Mouse (Mus musculus) adrenal gland, adult 8-10 months (tissue): ENCODE measurements around the gene Olfr1061. TPM values are rescaled to one million over a fixed set of nuclear protein-coding genes. Genes with fewer than 3 reads are reported as not detected.
"Not testable (repeated sequence)": the region's sequence is repeated elsewhere in the genome, so short reads cannot be mapped to it uniquely, and the experiment has no call there.

Experiments
- DNase-seq: peaks from one replicate; pipeline ENCODE4 v3.0.0; 2022
- total RNA-seq, 4 experiments: library from RNA; stranded (reverse); gene quantifications; 2 replicates each; pipeline ENCODE4 v1.2.4; 2022

Olfr1061 gene
- not detected for total RNA-seq

GRCm38 (mm10) chr2:86413950-86414349, at the start of gene Olfr1061:
TSS of gene Olfr1061 (minus strand) at chr2:86414050.
- no peak for DNase-seq

- DNase-seq, result no peak
Measured at GRCm38 (mm10) chr2:86460434-86460833, 46.6 kb upstream of the Olfr1061 start.

- no peak for DNase-seq
Measured at GRCm38 (mm10) chr2:86456169-86456568, 42.3 kb upstream of the Olfr1061 start, which contains the start of gene Olfr1066. TSS of gene Olfr1066 (minus strand) at chr2:86456269.

- DNase-seq, result not testable (repeated sequence)
Measured at GRCm38 (mm10) chr2:86450491-86450890, 36.6 kb upstream of the Olfr1061 start, which contains the start of gene Olfr1065. TSS of gene Olfr1065 (minus strand) at chr2:86450591.

- not testable (repeated sequence) for DNase-seq
Measured at GRCm38 (mm10) chr2:86442101-86442500, 28.3 kb upstream of the Olfr1061 start.

GRCm38 (mm10) chr2:86428511-86428910, 14.7 kb upstream of the Olfr1061 start:
- not testable (repeated sequence) for DNase-seq

GRCm38 (mm10) chr2:86426649-86427048, 12.8 kb upstream of the Olfr1061 start, which contains the start of gene Olfr1062:
TSS of gene Olfr1062 (minus strand) at chr2:86426749.
- not testable (repeated sequence) for DNase-seq

GRCm38 (mm10) chr2:86395114-86395513, 18.7 kb downstream of the Olfr1061 start:
- DNase-seq, result no peak

GRCm38 (mm10) chr2:86388461-86388860, 25.4 kb downstream of the Olfr1061 start, which contains the start of gene Olfr1058:
TSS of gene Olfr1058 (minus strand) at chr2:86388561.
- not testable (repeated sequence) for DNase-seq

- DNase-seq, result no peak
Measured at GRCm38 (mm10) chr2:86378293-86378692, 35.6 kb downstream of the Olfr1061 start, which contains the start of gene Olfr1057. TSS of gene Olfr1057 (minus strand) at chr2:86378393.

- DNase-seq, result not testable (repeated sequence)
Measured at GRCm38 (mm10) chr2:86366342-86366741, 47.5 kb downstream of the Olfr1061 start.

Other genes starting within 250 kb of the Olfr1061 start
- gene Olfr1043, start 246.5 kb downstream of the Olfr1061 start, total RNA-seq, result not detected
- not detected for gene Olfr1044, start 236.2 kb downstream of the Olfr1061 start, total RNA-seq
- not detected for gene Olfr52, start 228.4 kb downstream of the Olfr1061 start, total RNA-seq
- gene Olfr1045, start 211.0 kb downstream of the Olfr1061 start, total RNA-seq, result not detected
- not detected for gene Olfr1046, start 194.7 kb downstream of the Olfr1061 start, total RNA-seq
- not detected for gene Olfr1047, start 182.6 kb downstream of the Olfr1061 start, total RNA-seq
- gene Olfr1048, start 173.8 kb downstream of the Olfr1061 start, total RNA-seq, result not detected
- gene Olfr1049, start 155.7 kb downstream of the Olfr1061 start, total RNA-seq, result not detected
- not detected for gene Olfr1051, start 135.0 kb downstream of the Olfr1061 start, total RNA-seq
- not detected for gene Olfr1052, start 121.6 kb downstream of the Olfr1061 start, total RNA-seq
- gene Olfr1053, start 98.8 kb downstream of the Olfr1061 start, total RNA-seq, result not detected
- gene Olfr1054, start 78.6 kb downstream of the Olfr1061 start, total RNA-seq, result not detected
- not detected for gene Olfr1055, start 63.8 kb downstream of the Olfr1061 start, total RNA-seq
- gene Olfr1056, start 51.6 kb downstream of the Olfr1061 start, total RNA-seq, result not detected
- not detected for gene Olfr1057, start 35.7 kb downstream of the Olfr1061 start, total RNA-seq
- gene Olfr1058, start 25.5 kb downstream of the Olfr1061 start, total RNA-seq, result not detected
- gene Olfr1062, start 12.7 kb upstream of the Olfr1061 start, total RNA-seq, result not detected
- not detected for gene Olfr1065, start 36.5 kb upstream of the Olfr1061 start, total RNA-seq
- gene Olfr1066, start 42.2 kb upstream of the Olfr1061 start, total RNA-seq, result not detected
- gene Olfr228, start 73.3 kb upstream of the Olfr1061 start, total RNA-seq, result not detected
- not detected for gene Olfr1076, start 94.4 kb upstream of the Olfr1061 start, total RNA-seq
- gene Olfr1079, start 128.4 kb upstream of the Olfr1061 start, total RNA-seq, result not detected
- not detected for gene Olfr1080, start 144.2 kb upstream of the Olfr1061 start, total RNA-seq
- not detected for gene Olfr1082, start 184.9 kb upstream of the Olfr1061 start, total RNA-seq
- not detected for gene Olfr1084, start 225.7 kb upstream of the Olfr1061 start, total RNA-seq
- gene Olfr1085, start 248.0 kb upstream of the Olfr1061 start, total RNA-seq, result not detected